Mouse (Mus musculus) midbrain, embryonic 15.5 days (tissue): ENCODE data around the gene Ankrd50. TPM values are rescaled to one million over a fixed set of nuclear protein-coding genes. Genes with fewer than 3 reads are reported as not detected.
A peak's percentile ranks its signal among the peaks of the same experiment; 100 is the strongest.

Source experiments
- ATAC-seq: fragments of 200-750 bp; cut with Nextera tagmentation; replicated peaks from 2 replicates; pipeline ENCODE4 v1.8.0; 2017; ENCODE audit warnings: moderate TSS enrichment
- H3K27ac ChIP-seq: fragments of 300-500 bp; sonication (generic); 2 replicates; pipeline ENCODE4 v1.5.1; 2015; ENCODE audit warnings: mild to moderate bottlenecking, inconsistent platforms
- H3K27me3 ChIP-seq: fragments of 300-500 bp; sonication (generic); replicated peaks from 2 replicates; pipeline ENCODE4 v1.6.1; 2015; ENCODE audit warnings: inconsistent platforms
- H3K36me3 ChIP-seq: fragments of 300-500 bp; sonication (generic); replicated peaks from 2 replicates; pipeline ENCODE4 v1.6.1; 2015; ENCODE audit warnings: inconsistent platforms
- H3K4me1 ChIP-seq: fragments of 300-500 bp; sonication (generic); 2 replicates; pipeline ENCODE4 v1.6.1; 2015; ENCODE audit warnings: inconsistent platforms
- H3K4me2 ChIP-seq: fragments of 300-500 bp; sonication (generic); 2 replicates; pipeline ENCODE4 v1.6.1; 2015; ENCODE audit warnings: inconsistent platforms, mild to moderate bottlenecking, moderate library complexity
- H3K4me3 ChIP-seq: fragments of 300-500 bp; sonication (generic); 2 replicates; pipeline ENCODE4 v1.5.1; 2015; ENCODE audit warnings: mild to moderate bottlenecking, inconsistent platforms
- H3K9ac ChIP-seq: fragments of 300-500 bp; sonication (generic); 2 replicates; pipeline ENCODE4 v1.6.1; 2015; ENCODE audit warnings: mild to moderate bottlenecking, inconsistent platforms
- H3K9me3 ChIP-seq: fragments of 300-500 bp; sonication (generic); 2 replicates; pipeline ENCODE4 v1.6.1; 2016; ENCODE audit warnings: inconsistent platforms
- whole genome bisulfite sequencing: fragments of 180-500 bp; shearing (Covaris S2); methylation state at CpG from one replicate; pipeline ENCODE4 v1.1.7; 2015; ENCODE audit warnings: mixed read lengths; 5-methylcytosine and 5-hydroxymethylcytosine counted together
- polyA plus RNA-seq: library from polyadenylated mRNA; unstranded; fragments of >200 nt; fragmentation: Nextera tagmentation; extraction: Ambion mirVana; gene quantifications from 2 replicates; pipeline ENCODE4 v1.2.1, GENCODE M21; 2015

Ankrd50 gene
- polyA plus RNA-seq, 1 experiment from 2014 or later, result 25.3 TPM

DNA sequence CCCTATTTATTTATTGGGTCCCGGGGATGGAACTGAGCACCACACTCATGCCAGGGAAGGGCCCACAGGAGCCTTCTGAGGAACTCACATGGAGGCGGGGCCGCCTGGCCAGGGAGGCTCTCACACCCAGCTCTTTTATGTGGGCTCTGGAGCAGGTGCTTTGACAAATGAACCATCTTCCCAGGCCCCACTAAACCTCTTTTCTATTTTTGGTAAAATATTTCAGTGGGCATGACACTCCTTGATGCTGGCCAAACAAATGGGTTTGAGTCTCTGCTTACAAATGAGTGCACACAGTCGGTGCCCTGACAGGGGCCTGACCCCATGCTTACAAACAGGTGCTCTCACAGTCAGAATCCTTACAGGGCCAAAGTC lies 24.4 kb downstream of the Ankrd50 start:
- WGBS, result 90% methylated on average over 4 of the region's 4 CpGs
- no peak overlapping the region for H3K27ac ChIP-seq
- no peak overlapping the region for H3K9ac ChIP-seq
- H3K27me3 ChIP-seq, result no peaks in the 10 kb centered on the region
- ATAC-seq, result no peak
- no peaks in the 10 kb centered on the region for H3K4me1 ChIP-seq
- H3K4me3 ChIP-seq, result no peak overlapping the region
- H3K36me3 ChIP-seq, result peaks cover 29% of the 10 kb centered on the region
- H3K4me2 ChIP-seq, result no peak overlapping the region
- peaks cover 2% of the 10 kb centered on the region; the same call in 1 of the 2 replicates for H3K9me3 ChIP-seq

DNA sequence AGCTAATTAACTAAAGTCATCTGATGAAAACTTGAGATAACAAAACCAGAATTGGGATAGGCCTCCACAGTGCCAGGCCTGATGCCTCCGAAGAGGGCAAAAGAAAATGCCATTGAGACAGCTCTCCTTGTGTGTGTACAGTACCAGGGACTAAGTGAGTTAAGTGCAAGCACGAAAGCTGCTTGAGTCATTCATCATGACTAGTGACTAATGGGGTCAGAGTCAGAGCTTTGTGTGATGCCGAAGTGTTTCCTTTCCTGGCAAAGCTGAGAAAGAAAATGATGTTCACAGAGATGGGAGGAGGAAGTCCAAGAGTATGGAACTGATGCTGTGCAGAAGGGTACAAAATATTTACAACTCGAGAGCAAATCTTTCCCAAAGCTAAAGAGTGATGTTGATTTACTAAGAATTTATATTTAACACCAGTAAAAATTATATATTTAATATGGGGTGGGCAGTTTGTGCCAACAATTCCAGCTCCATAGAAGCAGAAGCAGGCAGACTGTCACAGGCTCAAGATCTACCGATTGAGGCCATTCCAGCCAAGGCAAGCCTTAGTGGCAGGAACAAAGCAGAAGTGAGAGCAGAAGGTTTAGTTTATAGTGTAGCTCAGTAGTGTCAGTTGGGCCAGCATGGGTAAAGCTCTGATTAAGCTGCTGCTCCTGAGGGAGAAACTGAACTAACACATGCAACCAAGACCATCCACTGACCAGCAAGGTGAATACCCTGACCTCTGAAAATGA lies 25.0 kb downstream of the Ankrd50 start:
- H3K4me2 ChIP-seq, result no peak overlapping the region
- 86% methylated on average over 5 of the region's 5 CpGs for WGBS
- H3K9ac ChIP-seq, result no peak overlapping the region
- H3K4me1 ChIP-seq, result no peaks in the 10 kb centered on the region
- peaks cover 2% of the 10 kb centered on the region; the same call in 1 of the 2 replicates for H3K9me3 ChIP-seq
- no peak overlapping the region for H3K4me3 ChIP-seq
- no peak overlapping the region for H3K27ac ChIP-seq
- H3K36me3 ChIP-seq, result peaks cover 34% of the 10 kb centered on the region
- no peaks in the 10 kb centered on the region for H3K27me3 ChIP-seq
- ATAC-seq, result no peak

DNA sequence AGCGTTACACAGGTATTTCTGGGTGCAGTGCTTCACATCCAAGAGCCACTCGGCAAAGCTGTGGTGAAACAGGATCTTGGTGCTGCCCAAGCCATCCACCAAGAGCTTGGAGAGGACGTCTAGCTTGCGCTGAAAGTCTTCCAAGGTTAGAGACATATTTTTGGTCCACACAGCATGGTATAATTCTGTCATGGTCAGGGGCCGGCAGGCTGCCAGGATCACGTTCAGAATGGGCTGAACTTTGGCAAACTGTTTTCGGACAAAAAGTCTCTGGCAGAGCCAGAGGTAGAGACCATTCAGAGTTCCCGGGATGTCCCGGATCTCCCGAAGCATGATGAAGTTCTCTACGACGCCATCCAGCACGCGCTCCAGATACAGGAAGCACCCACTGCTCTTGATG lies 27.6 kb downstream of the Ankrd50 start:
- H3K4me1 ChIP-seq, result no peaks in the 10 kb centered on the region
- H3K9ac ChIP-seq, result no peak overlapping the region
- no peaks in the 10 kb centered on the region for H3K27me3 ChIP-seq
- peaks cover 40% of the 10 kb centered on the region for H3K36me3 ChIP-seq
- H3K4me3 ChIP-seq, result no peak overlapping the region
- H3K9me3 ChIP-seq, result peaks cover 2% of the 10 kb centered on the region; the same call in 1 of the 2 replicates
- H3K4me2 ChIP-seq, result no peak overlapping the region
- WGBS, result 95% methylated on average over 14 of the region's 14 CpGs
- no peak for ATAC-seq
- no peak overlapping the region for H3K27ac ChIP-seq

DNA sequence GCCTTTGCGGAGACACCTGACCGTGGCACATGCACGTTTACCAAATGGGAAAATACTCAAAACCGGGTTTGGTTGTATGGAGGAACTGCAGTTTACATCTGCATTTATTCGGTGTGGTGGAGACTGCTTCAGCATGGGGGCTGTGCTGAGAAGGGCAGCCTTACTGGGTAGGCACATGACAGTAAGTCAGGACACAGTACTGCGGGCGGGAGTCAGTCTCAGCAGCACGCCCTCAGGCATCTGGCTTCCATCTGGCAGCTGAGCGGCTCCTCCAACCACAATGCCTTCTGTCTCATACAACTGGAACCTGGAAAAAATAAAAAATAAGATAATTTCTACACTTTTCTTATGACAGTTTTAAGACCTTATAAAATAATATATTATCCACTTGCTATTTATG lies 32.4 kb downstream of the Ankrd50 start:
- H3K27ac ChIP-seq, result no peak overlapping the region
- no peak overlapping the region for H3K4me2 ChIP-seq
- WGBS, result 82% methylated on average over 9 of the region's 9 CpGs
- peaks cover 49% of the 10 kb centered on the region for H3K36me3 ChIP-seq
- no peak for ATAC-seq
- no peaks in the 10 kb centered on the region for H3K27me3 ChIP-seq
- no peak overlapping the region for H3K9ac ChIP-seq
- peaks cover 2% of the 10 kb centered on the region; the same call in 1 of the 2 replicates for H3K9me3 ChIP-seq
- H3K4me3 ChIP-seq, result no peak overlapping the region
- no peaks in the 10 kb centered on the region for H3K4me1 ChIP-seq

- H3K4me1 ChIP-seq, result no peaks in the 10 kb centered on the region
- ATAC-seq, result no peak
Measured at GRCm38 (mm10) chr3:38446586-38446985, 38.1 kb downstream of the Ankrd50 start.

DNA sequence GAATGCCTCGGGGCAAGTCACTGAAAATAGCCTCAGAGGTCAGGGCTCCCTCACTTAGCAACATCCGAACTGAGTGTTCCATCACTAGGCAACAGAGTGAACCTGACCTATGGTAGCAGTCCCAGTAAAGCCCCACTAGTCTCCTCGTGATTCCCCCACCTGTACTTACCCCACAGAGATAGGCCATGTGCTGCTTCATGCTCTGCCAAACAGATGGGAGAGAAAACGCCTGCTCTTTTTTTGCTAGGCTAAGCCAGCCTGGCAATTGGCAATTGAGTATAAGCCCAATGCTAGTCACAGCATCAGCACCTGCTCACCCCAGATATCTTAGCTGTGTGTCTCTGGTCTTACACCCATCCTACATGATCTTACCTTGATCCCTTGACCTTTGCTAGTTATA lies 40.8 kb downstream of the Ankrd50 start:
- no peaks in the 10 kb centered on the region for H3K36me3 ChIP-seq
- no peaks in the 10 kb centered on the region for H3K9me3 ChIP-seq
- H3K4me2 ChIP-seq, result no peak overlapping the region
- 59% methylated on average over 4 of the region's 4 CpGs for WGBS
- no peak for ATAC-seq
- no peaks in the 10 kb centered on the region for H3K4me1 ChIP-seq
- H3K4me3 ChIP-seq, result no peak overlapping the region
- no peak overlapping the region for H3K9ac ChIP-seq
- no peaks in the 10 kb centered on the region for H3K27me3 ChIP-seq
- H3K27ac ChIP-seq, result no peak overlapping the region

More at GRCm38 (mm10) chr3:38446586-38446985, 38.1 kb downstream of the Ankrd50 start:
- peaks cover 9% of the 10 kb centered on the region for H3K36me3 ChIP-seq
- H3K4me3 ChIP-seq, result no peak overlapping the region
- H3K4me2 ChIP-seq, result no peak overlapping the region
- 90% methylated on average over 9 of the region's 9 CpGs for WGBS
- no peak overlapping the region for H3K27ac ChIP-seq
- H3K9me3 ChIP-seq, result no peaks in the 10 kb centered on the region
- no peaks in the 10 kb centered on the region for H3K27me3 ChIP-seq
- H3K9ac ChIP-seq, result no peak overlapping the region

DNA sequence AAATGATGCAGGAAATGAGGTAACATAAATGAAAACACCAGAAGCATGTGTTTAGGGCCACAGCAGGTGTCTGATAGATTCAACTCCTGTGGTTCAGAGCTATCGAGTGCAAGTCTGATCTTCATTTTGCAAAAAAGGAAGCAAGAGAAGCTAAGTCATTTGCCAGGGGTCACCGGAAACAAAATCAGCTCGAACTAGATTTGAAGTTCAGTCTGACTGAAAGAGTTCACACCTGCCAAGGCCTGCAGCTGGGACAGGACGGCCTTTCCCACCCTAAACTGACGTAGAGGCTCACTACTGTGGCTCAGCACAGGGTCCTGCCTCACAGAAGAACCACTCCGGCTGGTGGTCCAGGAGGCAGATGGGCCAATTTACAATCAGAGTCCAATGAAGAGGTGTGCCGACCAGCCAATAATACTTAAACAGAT lies 44.1 kb downstream of the Ankrd50 start:
- H3K27me3 ChIP-seq, result no peaks in the 10 kb centered on the region
- ATAC-seq, result no peak
- H3K4me3 ChIP-seq, result no peak overlapping the region
- H3K4me1 ChIP-seq, result no peaks in the 10 kb centered on the region
- H3K9me3 ChIP-seq, result no peaks in the 10 kb centered on the region
- H3K4me2 ChIP-seq, result no peak overlapping the region
- WGBS, result 69% methylated on average over 7 of the region's 7 CpGs
- no peaks in the 10 kb centered on the region for H3K36me3 ChIP-seq
- no peak overlapping the region for H3K27ac ChIP-seq
- no peak overlapping the region for H3K9ac ChIP-seq

DNA sequence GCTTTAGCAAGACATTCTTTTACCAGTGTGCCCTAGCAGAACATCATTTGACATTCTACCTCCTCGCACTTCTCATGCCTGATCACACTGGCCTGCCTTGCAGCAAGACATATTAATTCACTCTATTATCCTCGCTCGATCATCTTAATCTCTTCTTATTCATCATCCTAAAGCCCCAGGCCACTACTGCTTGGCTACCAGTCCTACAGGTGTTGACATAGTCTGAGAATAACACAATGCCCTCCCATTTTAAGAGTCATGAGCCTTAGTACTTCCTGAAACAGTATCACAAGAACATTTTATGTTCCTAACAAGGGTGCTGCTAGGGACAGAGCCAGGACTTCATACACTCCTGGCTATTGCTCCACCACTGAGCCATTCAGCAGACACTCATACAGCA lies 48.0 kb downstream of the Ankrd50 start:
- Histone ChIP-seq H3K9me3 (no peaks in the 10 kb centered on the region), H3K9ac (no peak overlapping the region), H3K36me3 (no peaks in the 10 kb centered on the region), H3K4me3 (no peak overlapping the region), H3K4me1 (peaks cover 6% of the 10 kb centered on the region), H3K27ac (no peak overlapping the region), H3K4me2 (no peak overlapping the region), H3K27me3 (no peaks in the 10 kb centered on the region)
- 71% methylated on average over 3 of the region's 3 CpGs for WGBS
- no peak for ATAC-seq

- H3K4me3 ChIP-seq, result no peak overlapping the region
Measured at GRCm38 (mm10) chr3:38435828-38436227, 48.8 kb downstream of the Ankrd50 start.

DNA sequence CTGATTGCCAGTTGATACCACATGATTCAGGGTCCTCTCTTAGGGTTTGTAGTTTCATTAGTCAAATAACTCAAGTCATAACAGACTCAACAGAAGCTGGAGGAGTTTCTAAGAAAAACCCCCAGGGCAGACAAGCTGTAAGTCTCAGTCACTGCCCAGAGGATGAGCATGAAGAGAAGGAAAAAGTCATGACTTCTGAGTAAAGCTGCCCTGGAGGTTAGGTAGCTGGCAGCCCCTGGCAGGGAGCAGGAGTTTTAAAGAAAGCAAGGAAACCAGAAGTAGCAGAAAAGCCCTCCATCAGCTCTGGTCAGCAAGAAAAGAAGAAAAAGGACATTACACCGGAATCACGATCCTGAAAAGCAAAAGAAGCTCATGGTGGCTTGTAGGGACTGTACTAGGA lies 50.2 kb downstream of the Ankrd50 start:
- Histone ChIP-seq H3K9ac (no peak overlapping the region), H3K4me3 (no peak overlapping the region), H3K9me3 (no peaks in the 10 kb centered on the region), H3K27ac (no peak overlapping the region), H3K4me2 (no peak overlapping the region), H3K36me3 (no peaks in the 10 kb centered on the region), H3K4me1 (peaks cover 12% of the 10 kb centered on the region), H3K27me3 (no peaks in the 10 kb centered on the region)
- WGBS, result 98% methylated on average over 2 of the region's 2 CpGs
- ATAC-seq, result no peak

More at GRCm38 (mm10) chr3:38435828-38436227, 48.8 kb downstream of the Ankrd50 start:
- Histone ChIP-seq H3K27me3 (no peaks in the 10 kb centered on the region), H3K4me1 (peaks cover 10% of the 10 kb centered on the region), H3K36me3 (no peaks in the 10 kb centered on the region), H3K9me3 (no peaks in the 10 kb centered on the region), H3K27ac (no peak overlapping the region), H3K4me2 (no peak overlapping the region), H3K9ac (no peak overlapping the region)
- WGBS, result 91% methylated on average over 6 of the region's 6 CpGs
- no peak for ATAC-seq

- no peaks in the 10 kb centered on the region for H3K36me3 ChIP-seq
- H3K27ac ChIP-seq, result peak overlapping the region; percentile 10; the same call in 1 of the 2 replicates
- no peak overlapping the region for H3K9ac ChIP-seq
- no peak overlapping the region for H3K4me2 ChIP-seq
- ATAC-seq, result no peak; the same call in 1 of the 2 replicates
- H3K27me3 ChIP-seq, result no peaks in the 10 kb centered on the region
- H3K4me1 ChIP-seq, result peaks cover 12% of the 10 kb centered on the region
- H3K4me3 ChIP-seq, result no peak overlapping the region
- WGBS, result 12% methylated on average over 11 of the region's 11 CpGs
- no peaks in the 10 kb centered on the region for H3K9me3 ChIP-seq
Measured at GRCm38 (mm10) chr3:38433495-38434464, 50.9 kb downstream of the Ankrd50 start.

DNA sequence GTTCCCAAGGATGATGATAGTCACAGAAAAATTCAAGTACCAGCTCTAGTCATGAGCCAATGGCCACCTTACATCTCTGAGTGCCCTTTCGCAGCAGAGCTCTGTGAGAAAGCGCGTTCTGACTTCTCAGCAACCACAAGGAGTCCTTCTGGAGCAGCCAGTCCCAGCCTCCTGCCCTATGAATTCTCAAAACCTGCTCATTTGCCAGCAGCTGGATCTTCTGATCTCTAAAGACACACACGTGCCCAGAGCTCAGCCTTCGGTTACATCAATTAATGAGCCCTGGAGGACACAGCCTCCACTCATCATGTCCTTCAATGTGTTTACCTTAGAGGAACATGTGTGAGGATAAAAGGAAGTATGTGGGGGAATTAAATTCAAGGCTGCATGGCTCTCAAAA lies 53.2 kb downstream of the Ankrd50 start:
- Histone ChIP-seq H3K9me3 (no peaks in the 10 kb centered on the region), H3K4me3 (no peak overlapping the region), H3K4me1 (peaks cover 12% of the 10 kb centered on the region), H3K27me3 (no peaks in the 10 kb centered on the region), H3K9ac (no peak overlapping the region), H3K4me2 (no peak overlapping the region), H3K27ac (no peak overlapping the region), H3K36me3 (no peaks in the 10 kb centered on the region)
- WGBS, result 70% methylated on average over 5 of the region's 5 CpGs
- peak; percentile 48; the same call in 1 of the 2 replicates for ATAC-seq
